Mouse (Mus musculus) MEL (cell line): Measurements from ENCODE around the gene 4930430F08Rik.

ENCODE experiments used
- CTCF ChIP-seq, 3 experiments: IDR thresholded peaks in 2 of 3; conservative IDR thresholded peaks in 1 of 3; 2 replicates each; pipeline ENCODE4 v1.5.1; 2011 to 2012; ENCODE audit warnings: low read length in 3 of 3, low read depth in 2 of 3, mild to moderate bottlenecking in 2 of 3, improper control_type of control experiment in 1 of 3, inconsistent platforms in 1 of 3, mixed read lengths in 1 of 3, moderate library complexity in 1 of 3; ENCODE audit not compliant: control insufficient read depth in 1 of 3, insufficient read depth in 1 of 3, poor library complexity in 1 of 3, severe bottlenecking in 1 of 3
- EP300 ChIP-seq, 2 experiments: IDR thresholded peaks; 2 replicates each; pipeline ENCODE4 v1.6.1; 2011; ENCODE audit warnings: improper control_type of control experiment in 2 of 2, low read length in 2 of 2, low read depth in 1 of 2, mild to moderate bottlenecking in 1 of 2
- POLR2A ChIP-seq, 2 experiments: IDR thresholded peaks; 2 replicates each; pipeline ENCODE4 v1.6.1; 2011 to 2012; ENCODE audit warnings: low read length in 2 of 2, mild to moderate bottlenecking in 2 of 2, control low read depth in 1 of 2, improper control_type of control experiment in 1 of 2, low read depth in 1 of 2, moderate library complexity in 1 of 2; ENCODE audit not compliant: control insufficient read depth in 1 of 2, insufficient read depth in 1 of 2, poor library complexity in 1 of 2

DNA sequence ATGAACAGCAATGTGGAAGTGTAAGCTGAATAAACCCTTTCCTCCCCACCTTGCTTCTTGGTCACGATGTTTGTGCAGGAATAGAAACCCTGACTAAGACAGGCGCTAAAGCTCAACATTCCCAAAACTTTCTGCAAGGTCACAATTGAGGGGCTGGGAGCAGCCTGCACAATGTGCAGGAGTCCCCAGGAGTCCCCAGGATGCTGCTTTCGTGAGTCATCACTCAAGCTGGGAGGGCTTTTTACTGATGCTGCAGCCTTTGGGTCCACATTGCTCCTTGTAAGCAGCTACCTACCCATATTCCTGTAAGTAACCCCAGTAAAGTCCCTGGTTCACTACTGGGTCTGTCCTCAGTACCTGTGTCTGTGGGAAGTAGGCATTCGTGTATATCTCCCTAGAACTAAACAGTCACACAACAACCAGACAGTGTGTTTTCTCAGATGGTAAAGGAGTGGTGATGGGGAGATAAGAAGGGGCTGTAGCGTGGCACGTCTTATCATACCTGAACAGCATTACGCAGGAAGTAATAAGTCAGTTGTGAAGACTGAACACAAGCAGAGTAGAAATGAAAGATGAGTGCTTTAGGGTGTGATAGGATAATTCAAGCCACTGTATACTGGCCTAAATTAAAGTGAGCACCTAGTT lies 15.6 kb downstream of the 4930430F08Rik start:
- TF ChIP-seq CTCF (IDR thresholded peaks at IDR 0.05 in 2 of 3, conservative IDR thresholded peaks at IDR 0.05 in 1 of 3; ENCODE audit: control insufficient read depth in 1 of 3, insufficient read depth in 1 of 3, low read depth in 2 of 3, low read length in 3 of 3, poor library complexity in 1 of 3, severe bottlenecking in 1 of 3) (no peak), EP300 (IDR thresholded peaks at IDR 0.05; ENCODE audit: low read depth in 1 of 2, low read length in 2 of 2) (peak; percentile 80 to 85), POLR2A (IDR thresholded peaks at IDR 0.05; ENCODE audit: control insufficient read depth in 1 of 2, insufficient read depth in 1 of 2, low read depth in 1 of 2, low read length in 2 of 2, poor library complexity in 1 of 2) (no peak)
